Mouse (Mus musculus) spleen, adult 18-20 months (tissue): ENCODE data around the gene Arpp21.

ENCODE experiments used
- DNase-seq, 2 experiments: peaks; one replicate each; pipeline ENCODE4 v3.0.0; 2022; ENCODE audit warnings: mixed read lengths in 2 of 2

Gene Arpp21

GRCm38 (mm10) chr9:112177569-112177968 lies 58.2 kb downstream of the Arpp21 start:
- DNase-seq = no peak

GRCm38 (mm10) chr9:112176317-112176716 lies 59.4 kb downstream of the Arpp21 start:
- DNase-seq = no peak

- no peak for DNase-seq
Measured at GRCm38 (mm10) chr9:112174407-112175357, 61.1 kb downstream of the Arpp21 start.

GRCm38 (mm10) chr9:112173778-112174177 lies 62.0 kb downstream of the Arpp21 start:
- DNase-seq = no peak

- no peak for DNase-seq
Measured at GRCm38 (mm10) chr9:112164677-112165076, 71.1 kb downstream of the Arpp21 start.

- DNase-seq = no peak
Measured at GRCm38 (mm10) chr9:112160981-112161380, 74.8 kb downstream of the Arpp21 start.

- DNase-seq = no peak
Measured at GRCm38 (mm10) chr9:112153972-112154371, 81.8 kb downstream of the Arpp21 start.

GRCm38 (mm10) chr9:112152762-112153161 lies 83.0 kb downstream of the Arpp21 start:
- no peak for DNase-seq

GRCm38 (mm10) chr9:112151177-112151576 lies 84.6 kb downstream of the Arpp21 start:
- no peak for DNase-seq

GRCm38 (mm10) chr9:112140658-112141057 lies 95.1 kb downstream of the Arpp21 start:
- no peak for DNase-seq

- no peak for DNase-seq
Measured at GRCm38 (mm10) chr9:112137820-112138219, 97.9 kb downstream of the Arpp21 start.

GRCm38 (mm10) chr9:112130812-112131211 lies 104.9 kb downstream of the Arpp21 start:
- DNase-seq = no peak

- no peak for DNase-seq
Measured at GRCm38 (mm10) chr9:112124667-112125066, 111.1 kb downstream of the Arpp21 start.

GRCm38 (mm10) chr9:112124184-112124583 lies 111.6 kb downstream of the Arpp21 start:
- DNase-seq = no peak

- no peak for DNase-seq
Measured at GRCm38 (mm10) chr9:112123421-112123828, 112.3 kb downstream of the Arpp21 start.

GRCm38 (mm10) chr9:112119535-112119934 lies 116.2 kb downstream of the Arpp21 start:
- DNase-seq = no peak

- DNase-seq = no peak
Measured at GRCm38 (mm10) chr9:112119106-112119433, 116.7 kb downstream of the Arpp21 start.

- no peak for DNase-seq
Measured at GRCm38 (mm10) chr9:112118411-112119105, 117.2 kb downstream of the Arpp21 start.

- no peak for DNase-seq
Measured at GRCm38 (mm10) chr9:112117632-112118410, 117.9 kb downstream of the Arpp21 start.

GRCm38 (mm10) chr9:112111610-112112009 lies 124.1 kb downstream of the Arpp21 start:
- DNase-seq = no peak

GRCm38 (mm10) chr9:112102852-112103192 lies 132.9 kb downstream of the Arpp21 start:
- no peak for DNase-seq

GRCm38 (mm10) chr9:112102155-112102851 lies 133.4 kb downstream of the Arpp21 start:
- DNase-seq = no peak
